Mouse (Mus musculus) liver, postnatal 0 days (tissue): ENCODE measurements around the gene Irgc1. TPM values are rescaled to one million over a fixed set of nuclear protein-coding genes. Genes with fewer than 3 reads are reported as not detected.

Experiments used
- ATAC-seq: fragments of 200-750 bp; cut with Nextera tagmentation; 2 replicates; pipeline ENCODE4 v1.8.0; 2017; ENCODE audit warnings: mild to moderate bottlenecking, moderate library complexity
- DNase-seq: peaks from one replicate; pipeline ENCODE4 v3.0.0-alpha.2; 2016
- H3K27ac ChIP-seq: fragments of 300-500 bp; sonication (generic); 2 replicates; pipeline ENCODE4 v1.5.1; 2014; ENCODE audit warnings: antibody characterized with exemption, moderate library complexity, mild to moderate bottlenecking, low read depth
- H3K27me3 ChIP-seq: fragments of 300-500 bp; sonication (generic); 2 replicates; pipeline ENCODE4 v1.6.1; 2014; ENCODE audit warnings: low read length, control low read depth, mixed read lengths; ENCODE audit not compliant: insufficient read depth
- H3K36me3 ChIP-seq: fragments of 300-500 bp; sonication (generic); replicated peaks from 2 replicates; pipeline ENCODE4 v1.6.1; 2014; ENCODE audit warnings: mild to moderate bottlenecking, control low read depth, low read length, moderate library complexity, mixed read lengths; ENCODE audit not compliant: insufficient read depth
- H3K4me1 ChIP-seq: fragments of 300-500 bp; sonication (generic); 2 replicates; pipeline ENCODE4 v1.6.1; 2014; ENCODE audit warnings: antibody characterized with exemption, mild to moderate bottlenecking, control low read depth; ENCODE audit not compliant: insufficient read depth
- H3K4me2 ChIP-seq: fragments of 300-500 bp; sonication (generic); 2 replicates; pipeline ENCODE4 v1.6.1; 2014; ENCODE audit warnings: low read depth, mild to moderate bottlenecking, low read length, moderate library complexity, mixed read lengths
- H3K4me3 ChIP-seq: fragments of 300-500 bp; sonication (generic); 2 replicates; pipeline ENCODE4 v1.5.1; 2014; ENCODE audit warnings: low read depth, low read length
- H3K9ac ChIP-seq: fragments of 300-500 bp; sonication (generic); replicated peaks from 2 replicates; pipeline ENCODE4 v1.6.1; 2014; ENCODE audit warnings: mild to moderate bottlenecking, moderate library complexity
- H3K9me3 ChIP-seq: fragments of 300-500 bp; sonication (generic); 2 replicates; pipeline ENCODE4 v1.6.1; 2016; ENCODE audit warnings: mild to moderate bottlenecking, control low read depth, low read length, mixed read lengths
- CTCF ChIP-seq: sonication (generic); IDR thresholded peaks from 2 replicates; pipeline ENCODE4 v1.5.1; 2016; ENCODE audit warnings: antibody characterized with exemption, low read depth
- EP300 ChIP-seq: IDR thresholded peaks from 2 replicates; pipeline ENCODE4 v1.6.1; 2016; ENCODE audit warnings: antibody characterized with exemption, low read depth, mild to moderate bottlenecking
- WGBS: fragments of 180-500 bp; shearing (Covaris S2); extraction: QIAGEN DNeasy Blood & Tissue Kit; methylation state at CpG from one replicate; pipeline ENCODE4 v1.1.7; 2014; ENCODE audit not compliant: insufficient replicate concordance; 5-methylcytosine and 5-hydroxymethylcytosine counted together
- polyA plus RNA-seq: library from polyadenylated mRNA; unstranded; fragments of >200 nt; fragmentation: Nextera tagmentation; extraction: Ambion mirVana; gene quantifications from 2 replicates; pipeline ENCODE4 v1.2.1, GENCODE M21; 2015

Irgc1 gene
- polyA plus RNA-seq, 1 experiment from 2014 or later: 0.18 TPM

- WGBS: 58% methylated on average over 2 of the region's 2 CpGs
- no peak overlapping the region for H3K9ac ChIP-seq
- H3K4me2 ChIP-seq: no peak overlapping the region
Observed at GRCm38 (mm10) chr7:24391687-24392086, 60.4 kb downstream of the Irgc1 start.

GRCm38 (mm10) chr7:24391077-24391476, 61.0 kb downstream of the Irgc1 start:
- Histone ChIP-seq H3K27me3 (no peaks in the 10 kb centered on the region), H3K4me1 (peaks cover 23% of the 10 kb centered on the region), H3K27ac (no peak overlapping the region), H3K9me3 (no peaks in the 10 kb centered on the region), H3K9ac (no peak overlapping the region), H3K4me3 (no peak overlapping the region), H3K36me3 (peaks cover 1% of the 10 kb centered on the region; the same call in 1 of the 2 replicates), H3K4me2 (no peak overlapping the region)
- TF ChIP-seq CTCF (no peak), EP300 (no peak)
- ATAC-seq: no peak
- 35% methylated on average over 5 of the region's 5 CpGs for WGBS
- no peak for DNase-seq

More at GRCm38 (mm10) chr7:24391687-24392086, 60.4 kb downstream of the Irgc1 start:
- no peak overlapping the region for H3K27ac ChIP-seq
- TF ChIP-seq EP300 (no peak), CTCF (no peak)
- H3K9me3 ChIP-seq: no peaks in the 10 kb centered on the region
- no peaks in the 10 kb centered on the region for H3K36me3 ChIP-seq
- no peaks in the 10 kb centered on the region for H3K27me3 ChIP-seq
- ATAC-seq: no peak
- DNase-seq: no peak
- peaks cover 29% of the 10 kb centered on the region for H3K4me1 ChIP-seq
- no peak overlapping the region for H3K4me3 ChIP-seq

GRCm38 (mm10) chr7:24390512-24390911, 61.6 kb downstream of the Irgc1 start:
- Histone ChIP-seq H3K36me3 (peaks cover 5% of the 10 kb centered on the region), H3K4me2 (no peak overlapping the region), H3K9me3 (no peaks in the 10 kb centered on the region), H3K9ac (no peak overlapping the region), H3K27me3 (no peaks in the 10 kb centered on the region), H3K4me3 (no peak overlapping the region), H3K4me1 (peaks cover 18% of the 10 kb centered on the region), H3K27ac (no peak overlapping the region)
- no peak for ATAC-seq
- TF ChIP-seq CTCF: no peak
- no peak for TF ChIP-seq EP300
- DNase-seq: no peak
- WGBS: 74% methylated on average over 7 of the region's 7 CpGs

- H3K4me1 ChIP-seq: peaks cover 12% of the 10 kb centered on the region
- no peaks in the 10 kb centered on the region for H3K9me3 ChIP-seq
- no peak for TF ChIP-seq CTCF
- no peak overlapping the region for H3K4me3 ChIP-seq
- ATAC-seq (no peak), DNase-seq (no peak)
- 35% methylated on average over 13 of the region's 13 CpGs for WGBS
- H3K27ac ChIP-seq: no peak overlapping the region
- peaks cover 13% of the 10 kb centered on the region for H3K36me3 ChIP-seq
- no peak overlapping the region for H3K4me2 ChIP-seq
- H3K9ac ChIP-seq: no peak overlapping the region
- H3K27me3 ChIP-seq: no peaks in the 10 kb centered on the region
Observed at GRCm38 (mm10) chr7:24389516-24390187, 62.4 kb downstream of the Irgc1 start.

- TF ChIP-seq CTCF (no peak), EP300 (no peak)
- Histone ChIP-seq H3K4me2 (no peak overlapping the region), H3K27me3 (no peaks in the 10 kb centered on the region), H3K4me1 (peaks cover 6% of the 10 kb centered on the region), H3K36me3 (peaks cover 32% of the 10 kb centered on the region), H3K9ac (no peak overlapping the region), H3K9me3 (no peaks in the 10 kb centered on the region), H3K27ac (peak overlapping the region; percentile 52; the same call in 1 of the 2 replicates), H3K4me3 (no peak overlapping the region)
- ATAC-seq: peak; percentile 42
- 36% methylated on average over 10 of the region's 10 CpGs for whole genome bisulfite sequencing
- DNase-seq: no peak
Observed at GRCm38 (mm10) chr7:24387059-24387556, 65.0 kb downstream of the Irgc1 start.

- H3K9ac ChIP-seq: no peak overlapping the region
- 14% methylated on average over 11 of the region's 11 CpGs for WGBS
- TF ChIP-seq CTCF: peak; percentile 92
- TF ChIP-seq EP300: no peak
- H3K36me3 ChIP-seq: peaks cover 54% of the 10 kb centered on the region
- peak overlapping the region; percentile 47; the same call in 1 of the 2 replicates for H3K4me2 ChIP-seq
- H3K4me1 ChIP-seq: peaks cover 12% of the 10 kb centered on the region
- 0 out of 2 replicates have a peak overlapping the region, but pooled peaks have one; percentile 53 for H3K27ac ChIP-seq
- DNase-seq (peak; percentile 87), ATAC-seq (no peak)
- H3K4me3 ChIP-seq: no peak overlapping the region
- H3K9me3 ChIP-seq: no peaks in the 10 kb centered on the region
- H3K27me3 ChIP-seq: no peaks in the 10 kb centered on the region
Observed at GRCm38 (mm10) chr7:24384827-24385226, 67.3 kb downstream of the Irgc1 start.
